Mouse (Mus musculus) C2C12 (cell line): ENCODE data around the gene Nck2. TPM values are rescaled to one million over a fixed set of nuclear protein-coding genes. Genes with fewer than 3 reads are reported as not detected.

Source experiments
- H3K27me3 ChIP-seq: one replicate; pipeline ENCODE4 v1.6.1; 2011; ENCODE audit not compliant: control insufficient read depth, insufficient read depth, insufficient read length
- H3K36me3 ChIP-seq: one replicate; pipeline ENCODE4 v1.6.1; 2011; ENCODE audit not compliant: control insufficient read depth, insufficient read depth
- H3K4me3 ChIP-seq: one replicate; pipeline ENCODE4 v1.5.1; 2011; ENCODE audit warnings: mild to moderate bottlenecking, control low read depth; ENCODE audit not compliant: poor library complexity, insufficient read depth, severe bottlenecking
- H3K79me2 ChIP-seq: one replicate; pipeline ENCODE4 v1.6.1; 2011; ENCODE audit not compliant: control insufficient read depth, insufficient read depth
- H3K79me3 ChIP-seq: one replicate; pipeline ENCODE4 v1.6.1; 2011; ENCODE audit warnings: low read depth, control low read depth
- H3ac ChIP-seq: one replicate; pipeline ENCODE3; 2011; ENCODE audit warnings: low read depth; ENCODE audit not compliant: control insufficient read depth, insufficient read length
- CEBPB ChIP-seq: IDR thresholded peaks from one replicate; pipeline ENCODE4 v1.6.1; 2011; ENCODE audit warnings: low read depth, mild to moderate bottlenecking, control low read depth, moderate library complexity
- CTCF ChIP-seq: IDR thresholded peaks from one replicate; pipeline ENCODE4 v1.5.1; 2011; ENCODE audit not compliant: control insufficient read depth, insufficient read depth, insufficient read length
- FOSL1 ChIP-seq: IDR thresholded peaks from one replicate; pipeline ENCODE4 v1.8.0; 2011; ENCODE audit warnings: mild to moderate bottlenecking, low read length; ENCODE audit not compliant: poor library complexity, insufficient read depth, severe bottlenecking
- MAX ChIP-seq: IDR thresholded peaks from one replicate; pipeline ENCODE4 v1.6.1; 2011; ENCODE audit warnings: mild to moderate bottlenecking, control low read depth
- MYOD1 ChIP-seq: IDR thresholded peaks from one replicate; pipeline ENCODE4 v1.6.1; 2011; ENCODE audit warnings: low read depth; ENCODE audit not compliant: control insufficient read depth, insufficient read length
- MYOG ChIP-seq: IDR thresholded peaks from one replicate; pipeline ENCODE4 v1.6.1; 2011; ENCODE audit not compliant: control insufficient read depth, insufficient read length; ENCODE audit errors: extremely low read depth
- USF1 ChIP-seq: IDR thresholded peaks from one replicate; pipeline ENCODE4 v1.6.1; 2011; ENCODE audit warnings: low read depth, mild to moderate bottlenecking, control low read depth, moderate library complexity
- polyA plus RNA-seq: library from polyadenylated mRNA; unstranded; fragments of >200 nt; fragmentation: generic; extraction: Trizol; gene quantifications from one replicate; pipeline ENCODE4 v1.2.1, GENCODE M21; 2012; ENCODE audit warnings: missing spikeins

Gene Nck2
- polyA plus RNA-seq, 1 experiment, result 18.0 TPM

DNA sequence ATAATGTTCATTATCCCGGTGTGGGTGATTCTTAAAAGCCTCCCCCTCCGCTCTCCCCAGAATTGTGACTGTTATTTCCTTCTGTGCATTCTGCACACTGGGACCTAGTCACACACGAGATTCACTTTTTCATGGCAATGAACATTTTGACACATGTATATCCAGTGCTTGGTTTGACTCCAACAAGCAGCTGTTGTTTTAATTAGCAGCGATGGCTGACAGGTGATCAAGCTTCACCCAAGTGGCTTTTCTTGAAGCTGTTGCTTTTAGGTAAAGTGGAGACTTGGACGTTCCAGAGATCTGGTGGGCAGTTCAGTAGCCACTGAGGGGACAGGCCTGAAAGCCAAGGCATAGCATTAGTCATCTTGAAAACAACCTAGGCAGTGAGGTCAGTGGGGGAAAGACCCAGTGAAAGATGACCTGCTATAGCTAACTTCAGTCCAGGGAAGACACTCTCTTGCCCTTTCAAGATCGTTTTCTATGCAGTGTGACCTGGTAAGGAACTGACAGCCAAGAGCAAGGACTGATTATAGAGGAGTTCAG lies 17.3 kb upstream of the Nck2 start:
- no peak for TF ChIP-seq MAX
- peak; percentile 60 for TF ChIP-seq MYOD1
- Histone ChIP-seq H3K27me3 (no peaks in the 10 kb centered on the region), H3K4me3 (no peak overlapping the region)

DNA sequence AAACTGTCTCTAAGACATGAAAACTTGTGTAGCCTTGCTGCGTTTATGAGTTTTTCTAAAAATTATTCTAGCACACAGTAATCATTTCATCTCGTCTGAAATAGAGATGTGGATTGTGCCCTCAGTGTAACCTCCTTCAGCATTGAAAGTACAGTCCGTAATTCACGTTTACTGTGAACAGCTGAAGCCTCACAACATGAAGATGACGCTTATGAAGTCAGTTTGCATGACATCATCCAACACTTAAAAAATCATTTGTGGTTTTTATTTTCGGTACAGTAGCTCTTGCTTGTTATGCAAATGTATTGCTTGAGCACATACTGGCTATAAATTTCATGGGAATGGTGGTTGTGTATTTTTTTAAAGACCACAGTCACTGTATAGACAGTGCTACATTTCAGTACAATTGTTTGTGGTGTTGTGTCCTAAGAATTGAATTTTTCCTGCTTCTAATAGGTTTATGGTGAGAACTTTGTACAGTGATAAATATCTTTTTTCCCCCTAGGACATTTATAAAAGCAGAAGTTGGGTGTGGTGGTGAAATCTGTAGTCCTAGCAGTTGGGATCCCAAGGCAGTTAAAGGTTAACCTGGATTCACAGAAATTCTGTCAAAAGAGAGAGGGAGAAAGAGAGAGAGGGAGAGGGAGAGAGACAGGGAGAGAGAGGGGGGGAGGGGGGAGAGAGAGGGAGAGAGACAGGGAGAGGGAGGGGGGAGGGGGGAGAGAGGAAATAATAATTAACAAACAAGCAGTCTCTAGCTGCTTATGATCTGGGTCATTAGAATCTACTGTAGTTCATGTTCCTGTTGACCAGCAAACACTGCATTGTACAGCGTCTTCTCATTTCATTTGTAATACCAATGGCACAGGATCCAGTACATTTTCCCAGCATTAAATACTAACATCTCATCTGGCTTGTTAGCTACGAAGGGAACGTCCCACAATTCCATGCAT lies 14.2 kb upstream of the Nck2 start:
- TF ChIP-seq MYOD1, result peak; percentile 77
- TF ChIP-seq CTCF, result no peak
- no peaks in the 10 kb centered on the region for H3K79me2 ChIP-seq
- H3K36me3 ChIP-seq, result no peaks in the 10 kb centered on the region
- no peaks in the 10 kb centered on the region for H3K27me3 ChIP-seq
- no peaks in the 10 kb centered on the region for H3K79me3 ChIP-seq
- H3ac ChIP-seq, result no peak overlapping the region
- H3K4me3 ChIP-seq, result no peak overlapping the region

More for the DNA sequence above, 17.3 kb upstream of the Nck2 start:
- Histone ChIP-seq H3ac (no peak overlapping the region), H3K79me3 (no peaks in the 10 kb centered on the region), H3K79me2 (no peaks in the 10 kb centered on the region), H3K36me3 (no peaks in the 10 kb centered on the region)

DNA sequence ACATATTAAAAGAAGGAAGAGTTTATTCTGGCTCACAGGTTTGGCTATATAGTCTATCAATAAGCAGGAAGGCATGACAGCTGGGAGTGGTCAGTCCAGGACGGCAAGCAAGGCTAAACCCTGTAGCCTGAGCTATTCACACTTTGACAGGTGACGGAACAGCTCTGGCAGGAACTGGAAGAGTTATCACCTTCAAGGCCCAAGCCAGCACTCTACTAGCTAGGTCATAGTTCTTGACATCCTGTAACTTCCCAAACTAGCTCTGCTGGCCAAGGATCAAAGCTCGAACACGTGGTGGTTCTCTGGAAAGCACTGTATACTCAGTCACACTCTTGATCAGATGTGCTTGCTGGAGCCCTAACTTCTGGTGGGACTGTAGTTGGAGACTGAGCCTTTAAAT lies 10.5 kb upstream of the Nck2 start:
- Histone ChIP-seq H3K79me2 (no peaks in the 10 kb centered on the region), H3ac (no peak overlapping the region)

DNA sequence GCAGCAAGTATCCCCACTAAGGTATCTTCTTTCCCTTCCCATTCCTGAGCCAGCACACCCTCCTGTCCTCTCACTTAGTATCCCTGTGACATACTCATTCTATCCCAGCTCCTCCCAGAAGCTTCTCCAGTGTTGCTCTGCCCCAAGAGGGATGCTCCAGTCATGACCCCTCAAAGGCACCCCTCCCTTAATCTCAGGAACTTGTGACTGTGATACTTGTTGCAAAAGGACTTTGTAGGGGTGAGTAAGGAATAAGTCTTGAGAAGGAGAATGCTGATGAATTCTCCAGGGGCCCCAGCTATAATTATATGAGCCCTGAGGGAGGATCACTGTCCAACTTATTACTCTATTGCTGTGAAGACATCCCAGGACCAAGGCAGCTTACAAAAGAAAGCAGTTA lies 7.8 kb upstream of the Nck2 start:
- H3ac ChIP-seq, result no peak overlapping the region
- TF ChIP-seq USF1 (no peak), FOSL1 (no peak), CTCF (no peak), MYOG (no peak), MAX (no peak), MYOD1 (no peak), CEBPB (no peak)
- no peaks in the 10 kb centered on the region for H3K79me2 ChIP-seq
- H3K79me3 ChIP-seq, result no peaks in the 10 kb centered on the region
- no peak overlapping the region for H3K4me3 ChIP-seq
- H3K27me3 ChIP-seq, result no peaks in the 10 kb centered on the region
- H3K36me3 ChIP-seq, result no peaks in the 10 kb centered on the region

More for the DNA sequence above, 10.5 kb upstream of the Nck2 start:
- H3K36me3 ChIP-seq, result no peaks in the 10 kb centered on the region
- H3K27me3 ChIP-seq, result no peaks in the 10 kb centered on the region
- TF ChIP-seq USF1, result no peak
- TF ChIP-seq FOSL1, result no peak
- no peak for TF ChIP-seq CEBPB
- H3K4me3 ChIP-seq, result no peak overlapping the region
- H3K79me3 ChIP-seq, result no peaks in the 10 kb centered on the region

DNA sequence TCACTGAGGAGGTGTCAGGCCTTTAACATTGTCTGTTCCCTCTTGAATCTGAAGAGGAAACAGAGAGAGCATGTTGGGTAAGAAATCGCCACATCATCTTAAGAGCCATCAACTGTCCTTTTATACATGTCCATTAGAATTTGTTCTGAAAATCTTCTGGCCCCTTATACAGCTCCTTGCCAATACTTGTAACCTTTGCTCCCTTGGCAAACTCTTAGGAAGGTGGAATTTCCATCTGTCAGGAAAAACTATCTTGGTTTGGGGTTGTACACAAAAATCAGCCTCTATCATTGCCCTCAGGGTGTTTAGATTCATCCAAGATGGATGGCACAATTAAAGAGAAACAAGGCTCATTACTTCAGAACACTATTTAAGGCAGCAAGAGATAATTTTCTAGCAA lies 5.1 kb upstream of the Nck2 start:
- TF ChIP-seq MYOG (no peak), USF1 (no peak), CTCF (no peak), FOSL1 (no peak), MAX (no peak), MYOD1 (no peak), CEBPB (no peak)
- Histone ChIP-seq H3K36me3 (no peaks in the 10 kb centered on the region), H3ac (no peak overlapping the region), H3K79me2 (no peaks in the 10 kb centered on the region), H3K79me3 (no peaks in the 10 kb centered on the region), H3K27me3 (no peaks in the 10 kb centered on the region), H3K4me3 (no peak overlapping the region)

DNA sequence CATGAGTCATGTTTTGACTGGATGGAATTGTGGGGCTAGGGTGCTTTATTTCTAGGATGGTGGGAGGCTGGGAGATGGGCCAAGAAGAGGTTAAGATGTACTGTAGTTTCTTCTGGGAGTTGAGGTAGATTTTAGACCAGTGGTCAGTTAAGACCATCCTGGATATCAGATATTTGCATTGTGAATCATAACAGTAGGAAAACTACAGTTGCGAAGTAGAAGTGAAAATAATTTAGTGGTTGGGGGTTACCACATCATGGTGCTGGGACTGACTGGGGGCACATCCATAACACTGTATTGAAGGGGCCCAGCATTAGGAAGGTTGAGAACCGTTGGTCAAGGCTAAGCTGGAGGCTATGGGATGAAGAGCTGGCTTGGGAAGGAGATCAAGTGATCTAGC lies 1.8 kb upstream of the Nck2 start:
- Histone ChIP-seq H3K79me3 (peaks cover 10% of the 10 kb centered on the region), H3ac (no peak overlapping the region), H3K79me2 (peaks cover 16% of the 10 kb centered on the region), H3K4me3 (no peak overlapping the region), H3K36me3 (no peaks in the 10 kb centered on the region), H3K27me3 (no peaks in the 10 kb centered on the region)
- TF ChIP-seq MAX (no peak), FOSL1 (no peak), MYOD1 (no peak), USF1 (no peak), CEBPB (no peak), MYOG (no peak), CTCF (no peak)
